Mouse (Mus musculus) thymus, adult 2 months (tissue): ENCODE results near the gene Tbc1d19.

Source experiments
- CTCF ChIP-seq: fragments of 200-500 bp; IDR thresholded peaks from 2 replicates; pipeline ENCODE4 v1.5.1; 2012; ENCODE audit warnings: mild to moderate bottlenecking, control low read depth, low read length, moderate library complexity, borderline replicate concordance; ENCODE audit not compliant: control insufficient read depth, poor library complexity, insufficient read depth; ENCODE audit errors: extremely low read depth
- POLR2A ChIP-seq: fragments of 200-500 bp; IDR thresholded peaks from 2 replicates; pipeline ENCODE4 v1.6.1; 2012; ENCODE audit warnings: mild to moderate bottlenecking, low read length, control low read depth, moderate library complexity; ENCODE audit not compliant: control insufficient read depth, poor library complexity, insufficient read depth; ENCODE audit errors: extremely low read depth

DNA sequence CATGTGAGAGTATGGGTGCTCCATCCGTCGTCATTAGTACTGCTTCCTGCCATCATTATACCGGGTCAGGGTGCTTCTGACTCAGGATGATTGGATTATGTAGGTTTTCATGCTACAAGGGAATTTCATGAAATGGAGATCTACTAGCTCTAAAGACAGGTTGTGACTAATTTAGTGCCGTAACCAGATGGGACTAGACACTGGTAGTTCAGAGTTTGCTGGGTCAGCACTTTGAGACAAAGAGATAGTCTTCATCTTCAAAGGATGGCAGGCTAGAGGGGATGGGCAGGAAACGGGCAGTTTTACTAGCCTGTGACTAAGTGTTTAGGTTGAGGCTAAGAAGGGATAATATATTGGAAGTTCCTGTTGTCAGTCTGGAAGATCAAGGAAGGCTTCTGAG, 31.9 kb downstream of the Tbc1d19 start:
- TF ChIP-seq CTCF (no peak), POLR2A (no peak)
